Mouse (Mus musculus): Measurements from ENCODE around the gene Gm44973.

GRCm38 (mm10) chr7:4972321-4973047 lies 42.8 kb upstream of the Gm44973 start:
- TF ChIP-seq CTCF (conservative IDR thresholded peaks at IDR 0.05; ENCODE audit: low read length) (no peak), POU5F1 (IDR thresholded peaks at IDR 0.05; ENCODE audit: borderline replicate concordance, low read length) (no peak), NANOG (IDR thresholded peaks at IDR 0.05; ENCODE audit: borderline replicate concordance, low read length) (no peak)
